In the genomic region with DNA sequence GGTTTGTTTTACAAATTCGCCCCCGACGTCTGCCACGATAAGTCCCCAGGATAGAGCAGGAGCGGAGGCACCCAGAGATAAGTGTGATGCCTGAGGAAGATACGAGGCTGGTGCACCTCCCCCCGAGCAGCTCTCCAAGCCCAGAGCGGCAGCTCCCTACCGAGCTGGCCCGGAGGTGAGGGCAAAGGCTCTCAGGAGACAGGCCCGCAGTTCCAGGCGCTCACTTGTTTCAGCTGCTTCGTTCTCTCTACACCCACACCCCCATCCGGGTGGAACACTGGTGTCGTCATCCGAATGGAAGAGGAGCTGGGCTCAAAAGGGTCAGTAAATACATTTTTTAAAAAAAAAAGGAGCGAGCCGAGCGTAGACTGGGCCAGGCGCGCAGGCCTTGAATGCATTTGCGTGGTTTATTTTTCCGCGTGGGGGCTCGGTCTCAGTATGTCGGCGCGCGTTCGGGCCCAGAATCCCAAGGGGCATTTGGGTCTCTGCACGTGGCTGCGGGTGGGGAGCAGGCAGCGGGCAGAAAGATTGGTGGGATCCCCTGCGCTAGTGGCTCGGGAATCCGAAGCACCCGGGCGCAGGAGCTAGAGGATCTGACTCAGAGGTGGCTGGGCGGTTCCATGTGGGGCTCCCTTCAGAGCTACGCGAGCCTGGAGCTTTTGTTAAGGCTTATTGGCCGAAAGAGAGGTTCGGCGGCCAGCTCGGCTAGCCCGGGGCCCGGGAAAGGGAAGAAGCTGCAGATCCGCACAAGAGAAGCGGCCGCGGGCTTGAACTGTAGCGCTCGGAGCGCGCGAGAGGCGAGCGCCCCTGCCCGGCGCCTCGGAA, we compare ENCODE assay signal across 8 mouse cellular contexts. TPM values are rescaled to one million over a fixed set of nuclear protein-coding genes. Genes with fewer than 3 reads are reported as not detected.
A peak's percentile ranks its signal among the peaks of the same experiment; 100 is the strongest.
DNase-seq lines count a peak whose midpoint lies in the region; ATAC-seq and TF ChIP-seq lines count a peak whose summit lies in the region.

No protein-coding gene starts in this region.

- under 1% methylated on average over 60 of the region's 61 CpGs for WGBS in hindbrain, embryonic 14.5 days
- under 1% methylated on average over 61 of the region's 61 CpGs for WGBS in lung, embryonic 16.5 days

- peaks cover 100% of the 10 kb centered on the region for H3K27me3 ChIP-seq in hindbrain, embryonic 14.5 days (ENCODE audit: control insufficient read depth, insufficient read depth, low read length)
- peaks cover 27% of the 10 kb centered on the region for H3K27me3 ChIP-seq in lung, embryonic 16.5 days (ENCODE audit: control insufficient read depth, insufficient read depth, low read depth, low read length)

- peak overlapping the region; percentile 52 for H3K4me2 ChIP-seq in hindbrain, embryonic 14.5 days (replicated peaks)
- H3K4me2 ChIP-seq in lung, embryonic 16.5 days (ENCODE audit: low read depth, low read length), result peak overlapping the region; percentile 79

- H3K9ac ChIP-seq in hindbrain, embryonic 14.5 days, result peak overlapping the region; percentile 38; the same call in 1 of the 2 replicates
- peak overlapping the region; percentile 91 for H3K9ac ChIP-seq in lung, embryonic 16.5 days (ENCODE audit: low read length)

- no peak for ATAC-seq in hindbrain, embryonic 14.5 days (ENCODE audit: low FRiP score)
- peak; percentile 2; the same call in 1 of the 2 replicates for ATAC-seq in lung, embryonic 16.5 days (ENCODE audit: low read depth)

- peaks cover 3% of the 10 kb centered on the region; the same call in 1 of the 2 replicates for H3K4me1 ChIP-seq in embryonic fibroblast, embryonic 13.5 days (ENCODE audit: control insufficient read depth, insufficient read depth, low read length)
- H3K4me1 ChIP-seq in hindbrain, embryonic 14.5 days (replicated peaks; ENCODE audit: control insufficient read depth, insufficient read depth, low read length), result peaks cover 11% of the 10 kb centered on the region; the same call in 1 of the 2 replicates
- peaks cover 22% of the 10 kb centered on the region for H3K4me1 ChIP-seq in lung, embryonic 16.5 days (replicated peaks; ENCODE audit: control insufficient read depth, insufficient read depth, low read length)

- DNase-seq in ovary, postnatal 14 days (ENCODE audit: low spot score), result peak; percentile 79
- no peak for DNase-seq in ovary, adult 18-20 months (ENCODE audit: low spot score)
- no peak for DNase-seq in hindbrain, embryonic 14.5 days (ENCODE audit: low spot score)
- no peak for DNase-seq in cerebellum, adult 11-12 months
- no peak for DNase-seq in spleen, postnatal 10 days (ENCODE audit: low spot score in 2 of 2)
- DNase-seq in cerebellum, adult 9-11 months, result no peak

- no peaks in the 10 kb centered on the region for H3K9me3 ChIP-seq in hindbrain, embryonic 14.5 days (ENCODE audit: control insufficient read depth, low read length)
- H3K9me3 ChIP-seq in lung, embryonic 16.5 days (ENCODE audit: control insufficient read depth, low read length), result no peaks in the 10 kb centered on the region

- H3K36me3 ChIP-seq in hindbrain, embryonic 14.5 days (replicated peaks; ENCODE audit: control insufficient read depth, insufficient read depth), result no peaks in the 10 kb centered on the region
- H3K36me3 ChIP-seq in lung, embryonic 16.5 days (ENCODE audit: control insufficient read depth, insufficient read depth, low read length), result no peaks in the 10 kb centered on the region

- TF ChIP-seq POLR2A in embryonic fibroblast, embryonic 13.5 days (IDR thresholded peaks at IDR 0.05; ENCODE audit: low read depth, low read length), result no peak; the same call in 1 of the 2 replicates

- H3K27ac ChIP-seq in embryonic fibroblast, embryonic 13.5 days (ENCODE audit: insufficient read depth, low read length), result peak overlapping the region; percentile 97
- no peak overlapping the region for H3K27ac ChIP-seq in hindbrain, embryonic 14.5 days
- peak overlapping the region; percentile 98 for H3K27ac ChIP-seq in lung, embryonic 16.5 days (ENCODE audit: low read length)

- peak overlapping the region; percentile 39 for H3K4me3 ChIP-seq in embryonic fibroblast, embryonic 13.5 days (ENCODE audit: insufficient read depth, low read length)
- H3K4me3 ChIP-seq in hindbrain, embryonic 14.5 days (replicated peaks; ENCODE audit: low read length), result peak overlapping the region; percentile 22
- H3K4me3 ChIP-seq in lung, embryonic 16.5 days (ENCODE audit: low read length), result peak overlapping the region; percentile 70

- TF ChIP-seq CTCF in embryonic fibroblast, embryonic 13.5 days (IDR thresholded peaks at IDR 0.05; ENCODE audit: borderline replicate concordance, insufficient read depth, low read length), result no peak

RNA-seq across cellular contexts. Expression of gene Tbx3, which starts 0.5 kb away (rescaled TPM):
- 16.8 and 20.9 TPM in 2 replicates for polyA plus RNA-seq in embryonic fibroblast, embryonic 13.5 days (2011; ENCODE audit: insufficient read length, low read depth, missing spikeins)
- polyA plus RNA-seq in hindbrain, embryonic 14.5 days (2014; fragmentation: Nextera tagmentation; extraction: Ambion mirVana), result 4.3 and 6.6 TPM in 2 replicates
- 53.4 and 65.3 TPM in 2 replicates for polyA plus RNA-seq in lung, embryonic 16.5 days (2015; fragmentation: Nextera tagmentation; extraction: Ambion mirVana)
